Mouse (Mus musculus) liver, postnatal 0 days (tissue): Measurements from ENCODE around the gene Olfr325.

Experiments
- CTCF ChIP-seq: sonication (generic); IDR thresholded peaks from 2 replicates; pipeline ENCODE4 v1.5.1; 2016; ENCODE audit warnings: antibody characterized with exemption, low read depth
- EP300 ChIP-seq: IDR thresholded peaks from 2 replicates; pipeline ENCODE4 v1.6.1; 2016; ENCODE audit warnings: antibody characterized with exemption, low read depth, mild to moderate bottlenecking

GRCm38 (mm10) chr11:58570405-58570804 is 7.1 kb upstream of the Olfr325 start, which contains the start of gene Olfr224:
- TF ChIP-seq CTCF (no peak), EP300 (no peak)
